Mouse (Mus musculus): ENCODE results near the gene Gm42957. TPM values are rescaled to one million over a fixed set of nuclear protein-coding genes. Genes with fewer than 3 reads are reported as not detected.
"Not testable (repeated sequence)": the region's sequence is repeated elsewhere in the genome, so short reads cannot be mapped to it uniquely, and the experiment has no call there.

Gm42957 gene
- polyA plus RNA-seq, 1 experiment from 2014 or later = 0.10 TPM

DNA sequence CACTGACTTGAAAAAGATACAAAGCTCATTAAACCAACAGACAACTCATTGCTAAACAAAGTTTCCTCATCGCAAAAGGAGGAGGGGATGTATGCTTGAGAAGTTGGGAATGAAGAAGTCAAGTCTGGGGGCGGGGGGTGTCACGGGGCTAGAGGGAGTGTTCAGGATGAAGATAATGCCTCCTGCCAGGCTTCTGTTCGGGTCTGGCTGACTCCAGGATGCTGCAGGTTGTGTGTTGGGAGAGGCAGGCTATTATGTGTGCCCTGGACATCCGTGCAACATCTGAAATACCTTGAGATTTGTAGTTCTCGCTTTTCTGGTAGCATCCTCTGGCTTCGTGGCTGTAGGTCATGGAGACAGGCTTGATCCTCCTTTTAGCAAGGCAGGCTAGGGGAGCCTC, 43.2 kb downstream of the Gm42957 start:
- 59% methylated on average over 7 of the region's 7 CpGs for whole genome bisulfite sequencing
- Histone ChIP-seq H3K27ac (ENCODE audit: low read depth, low read length) (no peak overlapping the region), H3K36me3 (ENCODE audit: control insufficient read depth, insufficient read depth, low read length) (no peaks in the 10 kb centered on the region), H3K9me3 (ENCODE audit: control insufficient read depth, low read length) (no peaks in the 10 kb centered on the region), H3K9ac (ENCODE audit: low read depth, low read length) (no peak overlapping the region), H3K27me3 (replicated peaks; ENCODE audit: control insufficient read depth, insufficient read depth, low read length) (no peaks in the 10 kb centered on the region), H3K4me2 (ENCODE audit: low read length) (no peak overlapping the region), H3K4me1 (ENCODE audit: control insufficient read depth, insufficient read depth, low read depth, low read length) (peaks cover 3% of the 10 kb centered on the region; the same call in 1 of the 2 replicates), H3K4me3 (ENCODE audit: low read length) (no peak overlapping the region)
- ATAC-seq = no peak

DNA sequence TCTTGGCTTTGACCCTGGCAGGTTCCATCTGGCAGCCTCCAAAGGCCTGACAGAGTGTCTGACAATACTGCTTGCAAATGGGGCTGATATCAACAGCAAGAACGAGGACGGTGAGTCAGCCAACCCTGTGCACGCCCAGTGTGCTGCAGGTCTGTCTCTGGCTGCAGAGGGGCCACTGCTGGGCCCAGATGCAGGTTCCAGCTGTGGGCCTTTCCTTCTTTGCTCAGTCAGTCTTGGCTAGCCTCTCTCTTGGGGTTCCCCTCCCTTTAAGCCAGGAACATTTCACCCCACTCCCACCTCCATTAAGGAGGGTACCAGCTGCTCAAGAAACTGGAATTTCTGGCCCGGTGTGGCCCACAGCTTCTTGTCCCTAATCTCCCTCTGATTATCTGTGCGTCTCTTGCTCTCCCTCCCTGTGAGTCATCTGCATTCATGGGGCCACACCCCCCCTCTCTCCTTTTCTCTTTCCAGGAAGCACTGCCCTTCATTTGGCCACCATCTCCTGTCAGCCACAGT, 43.9 kb downstream of the Gm42957 start:
- peaks cover 3% of the 10 kb centered on the region; the same call in 1 of the 2 replicates for H3K4me1 ChIP-seq (ENCODE audit: control insufficient read depth, insufficient read depth, low read depth, low read length)
- no peak overlapping the region for H3K27ac ChIP-seq (ENCODE audit: low read depth, low read length)
- no peak overlapping the region for H3K9ac ChIP-seq (ENCODE audit: low read depth, low read length)
- no peak overlapping the region for H3K4me3 ChIP-seq (ENCODE audit: low read length)
- no peaks in the 10 kb centered on the region for H3K9me3 ChIP-seq (ENCODE audit: control insufficient read depth, low read length)
- no peak for ATAC-seq
- H3K27me3 ChIP-seq (replicated peaks; ENCODE audit: control insufficient read depth, insufficient read depth, low read length) = no peaks in the 10 kb centered on the region
- 33% methylated on average over 5 of the region's 5 CpGs for WGBS
- no peaks in the 10 kb centered on the region for H3K36me3 ChIP-seq (ENCODE audit: control insufficient read depth, insufficient read depth, low read length)
- no peak overlapping the region for H3K4me2 ChIP-seq (ENCODE audit: low read length)

DNA sequence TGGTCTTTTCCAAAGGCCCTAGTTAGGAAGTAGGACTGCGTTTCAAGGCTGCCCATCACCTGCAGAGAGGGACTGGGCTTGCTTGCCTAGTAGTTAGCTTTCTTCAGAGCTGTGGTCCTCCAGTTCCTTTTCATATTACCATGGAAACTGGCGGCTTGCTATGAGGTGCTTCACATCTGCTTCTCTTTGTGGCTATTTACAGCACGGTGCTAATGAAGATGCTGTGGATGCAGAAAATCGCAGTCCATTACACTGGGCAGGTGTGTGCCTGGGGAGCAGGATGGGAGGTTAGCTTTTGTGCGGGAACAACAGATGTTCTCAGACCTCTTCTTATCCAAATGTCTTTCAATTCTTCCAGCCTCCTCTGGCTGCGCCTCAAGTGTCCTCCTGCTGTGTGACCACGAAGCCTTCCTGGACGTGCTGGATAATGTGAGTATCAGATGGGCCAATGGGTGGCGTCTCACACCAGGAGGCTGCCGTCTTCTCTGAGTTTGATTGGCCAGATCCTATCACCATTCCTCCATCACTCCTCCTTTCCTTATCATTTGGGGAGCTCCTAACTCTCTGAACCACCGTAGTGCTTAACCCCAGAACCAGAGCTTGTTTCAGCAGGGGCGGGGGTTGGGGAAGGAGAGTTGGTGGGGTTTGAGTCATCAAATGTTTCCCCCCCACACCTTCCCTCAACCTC, 45.1 kb downstream of the Gm42957 start:
- 15% methylated on average over 12 of the region's 12 CpGs for WGBS
- peak; percentile 67 for ATAC-seq
- Histone ChIP-seq H3K27me3 (replicated peaks; ENCODE audit: control insufficient read depth, insufficient read depth, low read length) (peaks cover 2% of the 10 kb centered on the region; the same call in 1 of the 2 replicates), H3K36me3 (ENCODE audit: control insufficient read depth, insufficient read depth, low read length) (no peaks in the 10 kb centered on the region), H3K27ac (ENCODE audit: low read depth, low read length) (no peak overlapping the region), H3K4me3 (ENCODE audit: low read length) (no peak overlapping the region), H3K4me2 (ENCODE audit: low read length) (no peak overlapping the region), H3K4me1 (ENCODE audit: control insufficient read depth, insufficient read depth, low read depth, low read length) (peaks cover 3% of the 10 kb centered on the region; the same call in 1 of the 2 replicates), H3K9ac (ENCODE audit: low read depth, low read length) (no peak overlapping the region; the same call in 1 of the 2 replicates), H3K9me3 (ENCODE audit: control insufficient read depth, low read length) (no peaks in the 10 kb centered on the region)

GRCm38 (mm10) chr3:96683496-96683895, 48.2 kb downstream of the Gm42957 start:
- WGBS = 89% methylated on average over 3 of the region's 3 CpGs
- no peak for ATAC-seq
- no peak overlapping the region for H3K9ac ChIP-seq (ENCODE audit: low read depth, low read length)
- H3K36me3 ChIP-seq (ENCODE audit: control insufficient read depth, insufficient read depth, low read length) = no peaks in the 10 kb centered on the region
- H3K27me3 ChIP-seq (replicated peaks; ENCODE audit: control insufficient read depth, insufficient read depth, low read length) = peaks cover 2% of the 10 kb centered on the region; the same call in 1 of the 2 replicates
- H3K9me3 ChIP-seq (ENCODE audit: control insufficient read depth, low read length) = no peaks in the 10 kb centered on the region
- H3K4me2 ChIP-seq (ENCODE audit: low read length) = no peak overlapping the region
- H3K4me3 ChIP-seq (ENCODE audit: low read length) = no peak overlapping the region
- H3K4me1 ChIP-seq (ENCODE audit: control insufficient read depth, insufficient read depth, low read depth, low read length) = peaks cover 3% of the 10 kb centered on the region; the same call in 1 of the 2 replicates
- H3K27ac ChIP-seq (ENCODE audit: low read depth, low read length) = no peak overlapping the region

GRCm38 (mm10) chr3:96684151-96684821, 49.0 kb downstream of the Gm42957 start:
- H3K36me3 ChIP-seq (ENCODE audit: control insufficient read depth, insufficient read depth, low read length) = no peaks in the 10 kb centered on the region
- peaks cover 2% of the 10 kb centered on the region; the same call in 1 of the 2 replicates for H3K27me3 ChIP-seq (replicated peaks; ENCODE audit: control insufficient read depth, insufficient read depth, low read length)
- H3K9ac ChIP-seq (ENCODE audit: low read depth, low read length) = peak overlapping the region; percentile 20; the same call in 1 of the 2 replicates
- H3K27ac ChIP-seq (ENCODE audit: low read depth, low read length) = no peak overlapping the region
- no peak for ATAC-seq
- peaks cover 3% of the 10 kb centered on the region; the same call in 1 of the 2 replicates for H3K4me1 ChIP-seq (ENCODE audit: control insufficient read depth, insufficient read depth, low read depth, low read length)
- WGBS = 63% methylated on average over 17 of the region's 17 CpGs
- peak overlapping the region; percentile 21; the same call in 1 of the 2 replicates for H3K4me3 ChIP-seq (ENCODE audit: low read length)
- H3K4me2 ChIP-seq (ENCODE audit: low read length) = peak overlapping the region; percentile 37
- no peaks in the 10 kb centered on the region for H3K9me3 ChIP-seq (ENCODE audit: control insufficient read depth, low read length)

GRCm38 (mm10) chr3:96684822-96685156, 49.5 kb downstream of the Gm42957 start:
- Histone ChIP-seq H3K4me2 (ENCODE audit: low read length) (peak overlapping the region; percentile 37), H3K4me3 (ENCODE audit: low read length) (peak overlapping the region; percentile 21), H3K27ac (ENCODE audit: low read depth, low read length) (no peak overlapping the region), H3K9ac (ENCODE audit: low read depth, low read length) (peak overlapping the region; percentile 20; the same call in 1 of the 2 replicates), H3K36me3 (ENCODE audit: control insufficient read depth, insufficient read depth, low read length) (no peaks in the 10 kb centered on the region), H3K9me3 (ENCODE audit: control insufficient read depth, low read length) (no peaks in the 10 kb centered on the region), H3K27me3 (replicated peaks; ENCODE audit: control insufficient read depth, insufficient read depth, low read length) (peaks cover 2% of the 10 kb centered on the region; the same call in 1 of the 2 replicates), H3K4me1 (ENCODE audit: control insufficient read depth, insufficient read depth, low read depth, low read length) (peaks cover 3% of the 10 kb centered on the region; the same call in 1 of the 2 replicates)
- no peak for ATAC-seq
- WGBS = 47% methylated on average over 28 of the region's 28 CpGs

DNA sequence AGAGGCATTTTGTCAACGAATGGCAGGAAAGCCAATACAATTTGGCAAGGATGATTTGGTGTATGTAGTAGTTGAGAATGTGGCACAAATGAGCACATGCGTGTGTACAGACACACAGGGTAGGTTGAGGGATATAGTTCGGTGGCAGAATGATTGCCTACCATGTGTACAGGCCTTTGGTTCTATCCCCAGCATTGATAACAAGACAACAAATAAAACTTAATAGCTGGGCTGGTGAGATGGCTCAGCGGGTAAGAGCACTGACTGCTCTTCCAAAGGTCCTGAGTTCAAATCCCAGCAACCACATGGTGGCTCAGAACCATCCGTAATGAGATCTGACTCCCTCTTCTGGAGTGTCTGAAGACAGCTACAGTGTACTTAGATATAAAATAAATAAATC, 50.8 kb downstream of the Gm42957 start:
- not testable (repeated sequence) for H3K9ac ChIP-seq (ENCODE audit: low read depth, low read length); H3K27me3 ChIP-seq (replicated peaks; ENCODE audit: control insufficient read depth, insufficient read depth, low read length); H3K4me1 ChIP-seq (ENCODE audit: control insufficient read depth, insufficient read depth, low read depth, low read length); H3K4me2 ChIP-seq (ENCODE audit: low read length); H3K9me3 ChIP-seq (ENCODE audit: control insufficient read depth, low read length); H3K4me3 ChIP-seq (ENCODE audit: low read length); H3K36me3 ChIP-seq (ENCODE audit: control insufficient read depth, insufficient read depth, low read length); H3K27ac ChIP-seq (ENCODE audit: low read depth, low read length); ATAC-seq
- WGBS = 95% methylated on average over 5 of the region's 5 CpGs

- no peaks in the 10 kb centered on the region for H3K9me3 ChIP-seq (ENCODE audit: control insufficient read depth, low read length)
- H3K36me3 ChIP-seq (ENCODE audit: control insufficient read depth, insufficient read depth, low read length) = no peaks in the 10 kb centered on the region
- no peaks in the 10 kb centered on the region for H3K4me1 ChIP-seq (ENCODE audit: control insufficient read depth, insufficient read depth, low read depth, low read length)
- WGBS = 83% methylated on average over 11 of the region's 11 CpGs
- peaks cover 2% of the 10 kb centered on the region; the same call in 1 of the 2 replicates for H3K27me3 ChIP-seq (replicated peaks; ENCODE audit: control insufficient read depth, insufficient read depth, low read length)
- no peak overlapping the region for H3K4me2 ChIP-seq (ENCODE audit: low read length)
- H3K4me3 ChIP-seq (ENCODE audit: low read length) = no peak overlapping the region
- no peak for ATAC-seq
- H3K27ac ChIP-seq (ENCODE audit: low read depth, low read length) = no peak overlapping the region
- H3K9ac ChIP-seq (ENCODE audit: low read depth, low read length) = no peak overlapping the region
These were observed 53.6 kb downstream of the Gm42957 start for GRCm38 (mm10) chr3:96688854-96689253.

DNA sequence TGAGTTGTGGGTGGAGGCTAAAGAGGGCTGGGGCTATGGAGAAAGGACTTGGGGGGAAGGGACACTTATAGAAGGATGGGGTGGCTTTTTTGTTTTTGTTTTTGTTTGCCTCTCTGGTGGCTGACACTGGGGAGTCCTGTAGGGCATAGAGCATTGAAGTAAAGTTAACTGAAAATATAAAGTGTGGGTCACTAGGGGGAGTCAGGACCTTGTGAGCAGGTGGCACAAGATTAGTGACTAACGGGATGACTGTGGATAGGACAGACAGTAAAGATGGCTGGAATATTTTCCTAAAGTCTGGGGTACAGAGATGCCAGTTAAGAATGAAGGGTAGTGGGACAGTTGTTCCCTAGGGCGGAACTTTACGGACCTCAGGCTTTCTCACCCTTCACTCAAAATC, 55.0 kb downstream of the Gm42957 start:
- ATAC-seq = no peak
- no peak overlapping the region for H3K4me3 ChIP-seq (ENCODE audit: low read length)
- H3K36me3 ChIP-seq (ENCODE audit: control insufficient read depth, insufficient read depth, low read length) = no peaks in the 10 kb centered on the region
- 57% methylated on average over 3 of the region's 3 CpGs for WGBS
- H3K9ac ChIP-seq (ENCODE audit: low read depth, low read length) = no peak overlapping the region
- H3K27me3 ChIP-seq (replicated peaks; ENCODE audit: control insufficient read depth, insufficient read depth, low read length) = no peaks in the 10 kb centered on the region
- H3K4me1 ChIP-seq (ENCODE audit: control insufficient read depth, insufficient read depth, low read depth, low read length) = no peaks in the 10 kb centered on the region
- H3K4me2 ChIP-seq (ENCODE audit: low read length) = no peak overlapping the region
- no peaks in the 10 kb centered on the region for H3K9me3 ChIP-seq (ENCODE audit: control insufficient read depth, low read length)
- H3K27ac ChIP-seq (ENCODE audit: low read depth, low read length) = no peak overlapping the region
